Mouse (Mus musculus) megakaryocyte, adult 5-6 weeks (primary cell): ENCODE results near the gene Ppp1r9a. TPM values are rescaled to one million over a fixed set of nuclear protein-coding genes. Genes with fewer than 3 reads are reported as not detected.

ENCODE experiments used
- ATAC-seq: 2 replicates; pipeline ENCODE4 v1.8.0; 2016; ENCODE audit warnings: mild to moderate bottlenecking, inconsistent platforms; ENCODE audit not compliant: poor library complexity, severe bottlenecking
- total RNA-seq, 2 experiments: library from RNA; stranded (forward) in 1 of 2; stranded (reverse) in 1 of 2; fragments of 153-499, 151-499 nt in 1 of 2; fragments of 221-1000, 200-1000 nt in 1 of 2; gene quantifications; 2 replicates each; pipeline versions ENCODE4 v1.2.3 to v1.2.4; 2015 to 2017

The Ppp1r9a gene
- total RNA-seq, 2 experiments from 2014 or later, result 0.13 to 0.40 TPM

GRCm38 (mm10) chr6:4953028-4953719 is 50.5 kb downstream of the Ppp1r9a start:
- ATAC-seq, result no peak

GRCm38 (mm10) chr6:4956651-4957050 is 53.9 kb downstream of the Ppp1r9a start:
- no peak for ATAC-seq

GRCm38 (mm10) chr6:4962197-4962596 is 59.5 kb downstream of the Ppp1r9a start:
- ATAC-seq, result no peak

- no peak for ATAC-seq
Observed at GRCm38 (mm10) chr6:4963049-4963448, 60.3 kb downstream of the Ppp1r9a start.

GRCm38 (mm10) chr6:4967236-4967635 is 64.5 kb downstream of the Ppp1r9a start:
- ATAC-seq, result no peak

- no peak for ATAC-seq
Observed at GRCm38 (mm10) chr6:4971229-4971628, 68.5 kb downstream of the Ppp1r9a start.

- ATAC-seq, result no peak
Observed at GRCm38 (mm10) chr6:4972808-4973207, 70.1 kb downstream of the Ppp1r9a start.

- peak; percentile 88 for ATAC-seq
Observed at GRCm38 (mm10) chr6:4973337-4973736, 70.6 kb downstream of the Ppp1r9a start.

- peak; percentile 37 for ATAC-seq
Observed at GRCm38 (mm10) chr6:4977515-4977914, 74.8 kb downstream of the Ppp1r9a start.

GRCm38 (mm10) chr6:4978249-4978648 is 75.5 kb downstream of the Ppp1r9a start:
- peak; percentile 67 for ATAC-seq

- ATAC-seq, result peak; percentile 53
Observed at GRCm38 (mm10) chr6:4978897-4979296, 76.2 kb downstream of the Ppp1r9a start.

- no peak for ATAC-seq
Observed at GRCm38 (mm10) chr6:4980113-4980512, 77.4 kb downstream of the Ppp1r9a start.

- no peak for ATAC-seq
Observed at GRCm38 (mm10) chr6:4982686-4983162, 80.0 kb downstream of the Ppp1r9a start.

- ATAC-seq, result no peak
Observed at GRCm38 (mm10) chr6:4985668-4986067, 83.0 kb downstream of the Ppp1r9a start.

- ATAC-seq, result no peak
Observed at GRCm38 (mm10) chr6:4987084-4987483, 84.4 kb downstream of the Ppp1r9a start.

GRCm38 (mm10) chr6:4988688-4989087 is 86.0 kb downstream of the Ppp1r9a start:
- no peak for ATAC-seq

GRCm38 (mm10) chr6:4992308-4992707 is 89.6 kb downstream of the Ppp1r9a start:
- ATAC-seq, result no peak

GRCm38 (mm10) chr6:4993600-4994160 is 91.0 kb downstream of the Ppp1r9a start:
- no peak for ATAC-seq

- ATAC-seq, result no peak
Observed at GRCm38 (mm10) chr6:4994161-4994919, 91.6 kb downstream of the Ppp1r9a start.

GRCm38 (mm10) chr6:4997599-4997998 is 94.9 kb downstream of the Ppp1r9a start:
- peak; percentile 69 for ATAC-seq

- ATAC-seq, result no peak
Observed at GRCm38 (mm10) chr6:4998929-4999328, 96.2 kb downstream of the Ppp1r9a start.

GRCm38 (mm10) chr6:5000788-5001187 is 98.1 kb downstream of the Ppp1r9a start:
- no peak for ATAC-seq
